Mouse (Mus musculus): ENCODE results near the gene Ncor2. TPM values are rescaled to one million over a fixed set of nuclear protein-coding genes. Genes with fewer than 3 reads are reported as not detected.
A peak's percentile ranks its signal among the peaks of the same experiment; 100 is the strongest.

The Ncor2 gene
- total RNA-seq, 1 experiment from 2014 or later = 10.7 TPM

- ATAC-seq (replicated peaks in 1 of 2; ENCODE audit: insufficient read depth in 1 of 2, low FRiP score in 2 of 2, low TSS enrichment in 1 of 2, low read depth in 1 of 2, poor library complexity in 2 of 2, severe bottlenecking in 2 of 2) = no peak
Measured at GRCm38 (mm10) chr5:125125966-125126464, 53.0 kb downstream of the Ncor2 start.

- ATAC-seq (replicated peaks in 1 of 2; ENCODE audit: insufficient read depth in 1 of 2, low FRiP score in 2 of 2, low TSS enrichment in 1 of 2, low read depth in 1 of 2, poor library complexity in 2 of 2, severe bottlenecking in 2 of 2) = no peak
Measured at GRCm38 (mm10) chr5:125125219-125125618, 53.8 kb downstream of the Ncor2 start.

GRCm38 (mm10) chr5:125124002-125124401 is 55.0 kb downstream of the Ncor2 start:
- no peak for ATAC-seq (replicated peaks in 1 of 2; ENCODE audit: insufficient read depth in 1 of 2, low FRiP score in 2 of 2, low TSS enrichment in 1 of 2, low read depth in 1 of 2, poor library complexity in 2 of 2, severe bottlenecking in 2 of 2)

- no peak for ATAC-seq (replicated peaks in 1 of 2; ENCODE audit: insufficient read depth in 1 of 2, low FRiP score in 2 of 2, low TSS enrichment in 1 of 2, low read depth in 1 of 2, poor library complexity in 2 of 2, severe bottlenecking in 2 of 2)
Measured at GRCm38 (mm10) chr5:125123206-125123605, 55.8 kb downstream of the Ncor2 start.

- no peak for ATAC-seq (replicated peaks in 1 of 2; ENCODE audit: insufficient read depth in 1 of 2, low FRiP score in 2 of 2, low TSS enrichment in 1 of 2, low read depth in 1 of 2, poor library complexity in 2 of 2, severe bottlenecking in 2 of 2)
Measured at GRCm38 (mm10) chr5:125122546-125122945, 56.5 kb downstream of the Ncor2 start.

- ATAC-seq (replicated peaks in 1 of 2; ENCODE audit: insufficient read depth in 1 of 2, low FRiP score in 2 of 2, low TSS enrichment in 1 of 2, low read depth in 1 of 2, poor library complexity in 2 of 2, severe bottlenecking in 2 of 2) = no peak
Measured at GRCm38 (mm10) chr5:125122049-125122448, 57.0 kb downstream of the Ncor2 start.

- ATAC-seq (replicated peaks in 1 of 2; ENCODE audit: insufficient read depth in 1 of 2, low FRiP score in 2 of 2, low TSS enrichment in 1 of 2, low read depth in 1 of 2, poor library complexity in 2 of 2, severe bottlenecking in 2 of 2) = no peak
Measured at GRCm38 (mm10) chr5:125120517-125121303, 58.3 kb downstream of the Ncor2 start.

- no peak for ATAC-seq (replicated peaks in 1 of 2; ENCODE audit: insufficient read depth in 1 of 2, low FRiP score in 2 of 2, low TSS enrichment in 1 of 2, low read depth in 1 of 2, poor library complexity in 2 of 2, severe bottlenecking in 2 of 2)
Measured at GRCm38 (mm10) chr5:125117238-125117637, 61.8 kb downstream of the Ncor2 start.

GRCm38 (mm10) chr5:125113029-125113428 is 66.0 kb downstream of the Ncor2 start:
- no peak for ATAC-seq (replicated peaks in 1 of 2; ENCODE audit: insufficient read depth in 1 of 2, low FRiP score in 2 of 2, low TSS enrichment in 1 of 2, low read depth in 1 of 2, poor library complexity in 2 of 2, severe bottlenecking in 2 of 2)

- ATAC-seq (replicated peaks in 1 of 2; ENCODE audit: insufficient read depth in 1 of 2, low FRiP score in 2 of 2, low TSS enrichment in 1 of 2, low read depth in 1 of 2, poor library complexity in 2 of 2, severe bottlenecking in 2 of 2) = no peak
Measured at GRCm38 (mm10) chr5:125112588-125112987, 66.4 kb downstream of the Ncor2 start.

GRCm38 (mm10) chr5:125111137-125111536 is 67.9 kb downstream of the Ncor2 start:
- no peak for ATAC-seq (replicated peaks in 1 of 2; ENCODE audit: insufficient read depth in 1 of 2, low FRiP score in 2 of 2, low TSS enrichment in 1 of 2, low read depth in 1 of 2, poor library complexity in 2 of 2, severe bottlenecking in 2 of 2)

GRCm38 (mm10) chr5:125110722-125111121 is 68.3 kb downstream of the Ncor2 start:
- ATAC-seq (replicated peaks in 1 of 2; ENCODE audit: insufficient read depth in 1 of 2, low FRiP score in 2 of 2, low TSS enrichment in 1 of 2, low read depth in 1 of 2, poor library complexity in 2 of 2, severe bottlenecking in 2 of 2) = no peak

- no peak for ATAC-seq (replicated peaks in 1 of 2; ENCODE audit: insufficient read depth in 1 of 2, low FRiP score in 2 of 2, low TSS enrichment in 1 of 2, low read depth in 1 of 2, poor library complexity in 2 of 2, severe bottlenecking in 2 of 2)
Measured at GRCm38 (mm10) chr5:125110196-125110595, 68.8 kb downstream of the Ncor2 start.

GRCm38 (mm10) chr5:125107011-125107651 is 71.9 kb downstream of the Ncor2 start:
- ATAC-seq (replicated peaks in 1 of 2; ENCODE audit: insufficient read depth in 1 of 2, low FRiP score in 2 of 2, low TSS enrichment in 1 of 2, low read depth in 1 of 2, poor library complexity in 2 of 2, severe bottlenecking in 2 of 2) = peak; percentile 11 to 13; a peak in 1 of 4 replicates

GRCm38 (mm10) chr5:125106191-125106590 is 72.8 kb downstream of the Ncor2 start:
- ATAC-seq (replicated peaks in 1 of 2; ENCODE audit: insufficient read depth in 1 of 2, low FRiP score in 2 of 2, low TSS enrichment in 1 of 2, low read depth in 1 of 2, poor library complexity in 2 of 2, severe bottlenecking in 2 of 2) = peak; percentile 84 to 90

- ATAC-seq (replicated peaks in 1 of 2; ENCODE audit: insufficient read depth in 1 of 2, low FRiP score in 2 of 2, low TSS enrichment in 1 of 2, low read depth in 1 of 2, poor library complexity in 2 of 2, severe bottlenecking in 2 of 2) = no peak
Measured at GRCm38 (mm10) chr5:125104841-125105240, 74.2 kb downstream of the Ncor2 start.

GRCm38 (mm10) chr5:125103396-125103795 is 75.6 kb downstream of the Ncor2 start:
- no peak for ATAC-seq (replicated peaks in 1 of 2; ENCODE audit: insufficient read depth in 1 of 2, low FRiP score in 2 of 2, low TSS enrichment in 1 of 2, low read depth in 1 of 2, poor library complexity in 2 of 2, severe bottlenecking in 2 of 2)

- ATAC-seq (replicated peaks in 1 of 2; ENCODE audit: insufficient read depth in 1 of 2, low FRiP score in 2 of 2, low TSS enrichment in 1 of 2, low read depth in 1 of 2, poor library complexity in 2 of 2, severe bottlenecking in 2 of 2) = no peak
Measured at GRCm38 (mm10) chr5:125102907-125103306, 76.1 kb downstream of the Ncor2 start.

Measured in hematopoietic stem cell, adult 5-6 weeks (primary cell).